Mouse (Mus musculus) heart, postnatal 14 days (tissue): ENCODE data around the gene Gm28372. TPM values are rescaled to one million over a fixed set of nuclear protein-coding genes. Genes with fewer than 3 reads are reported as not detected.
"Not testable (repeated sequence)": the region's sequence is repeated elsewhere in the genome, so short reads cannot be mapped to it uniquely, and the experiment has no call there.

Experiments used
- DNase-seq, 2 experiments: peaks; one replicate each; pipeline ENCODE4 v3.0.0; 2021 to 2022
- intact Hi-C: fragments of 180-260 bp; cut with DNase I; formaldehyde crosslinking; loops from one replicate; pipeline ENCODE4 v1.15.1; 2025
- long read RNA-seq, 2 experiments: library from polyadenylated mRNA; stranded (forward); transcript quantifications; one replicate each; pipeline ENCODE4 v2.0.0; 2021
- total RNA-seq, 2 experiments: library from RNA; stranded (reverse); gene quantifications; 2 replicates each; pipeline ENCODE4 v1.2.3; 2021

Gene Gm28372
- total RNA-seq, result not detected
- long read RNA-seq, experiment 1, result 0 reads
- long read RNA-seq, experiment 2, result 0 reads

DNA sequence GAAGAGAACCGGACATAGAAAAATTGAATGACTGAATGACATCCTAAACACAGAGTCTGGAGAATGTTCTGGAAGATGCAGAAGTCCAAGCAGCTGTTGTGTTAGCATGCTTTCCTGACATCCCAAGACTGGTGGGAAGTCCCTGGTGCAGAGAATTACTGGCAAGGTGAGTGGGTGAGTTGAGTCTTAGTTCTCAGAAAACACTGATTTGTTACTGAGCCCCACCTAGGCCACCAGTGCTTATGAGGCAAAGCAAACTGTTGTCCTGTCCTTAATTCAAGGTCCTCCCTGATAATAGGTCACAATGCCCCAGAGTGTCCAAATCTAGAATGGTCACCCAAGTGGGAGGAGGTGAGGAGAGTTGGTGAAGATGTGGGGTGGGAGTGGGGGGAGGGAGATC lies at the start of gene Gm28372, which contains the start of gene 1700020A23Rik:
Gm28372 (plus strand) TSS at position 301 of the 400 bp plus-strand sequence.
1700020A23Rik (plus strand) TSS at position 321 of the 400 bp plus-strand sequence.
- intact Hi-C loops, result no loop called here

GRCm38 (mm10) chr2:130357551-130357950 lies 47.5 kb upstream of the Gm28372 start:
- intact Hi-C loops, result no loop called here
- DNase-seq, result no peak

More for the DNA sequence above, at the start of gene Gm28372, which contains the start of gene 1700020A23Rik:
- no peak for DNase-seq

GRCm38 (mm10) chr2:130358852-130359251 lies 46.2 kb upstream of the Gm28372 start:
- intact Hi-C loops, result no loop called here
- no peak for DNase-seq

DNA sequence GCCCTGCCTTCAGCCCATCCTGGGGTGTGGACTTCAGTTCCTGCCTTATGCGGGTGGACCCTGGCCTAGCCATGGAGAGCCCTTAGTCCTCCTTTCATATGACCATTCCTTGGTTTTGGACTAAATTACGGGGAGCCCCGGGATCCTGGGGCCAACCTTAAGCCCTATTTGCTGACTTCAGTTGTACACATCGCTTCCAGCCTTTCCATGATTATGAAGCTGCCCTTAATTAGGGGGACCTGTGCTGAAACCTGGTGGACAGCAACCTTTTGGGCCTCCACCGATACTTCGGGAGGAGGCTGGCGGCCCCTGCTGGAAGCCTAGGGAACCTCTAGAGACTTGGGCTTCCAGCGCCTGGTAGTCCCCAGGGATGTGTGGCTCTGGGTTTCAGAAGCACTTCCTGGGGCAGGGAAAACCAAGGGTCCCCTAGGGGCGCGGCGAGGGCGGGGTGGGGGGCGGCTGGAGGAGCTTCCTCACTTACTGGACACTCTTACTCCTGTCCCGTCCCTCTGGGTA lies 42.5 kb upstream of the Gm28372 start:
- intact Hi-C loops, result loop anchor here (2.0 to 5.0 kb wide), 2 partner anchors 66 to 295 kb away; no protein-coding TSS in a partner anchor
- DNase-seq, result peak; percentile 44 to 76

- DNase-seq, result peak in 1 of 2 experiments; percentile 5
- intact Hi-C loops, result no loop called here
These were observed 39.6 kb upstream of the Gm28372 start for GRCm38 (mm10) chr2:130365211-130366094.

- intact Hi-C loops, result no loop called here
- no peak for DNase-seq
These were observed 37.7 kb upstream of the Gm28372 start for GRCm38 (mm10) chr2:130367386-130367785.

GRCm38 (mm10) chr2:130373026-130373425 lies 32.0 kb upstream of the Gm28372 start:
- DNase-seq, intact Hi-C loops: not testable (repeated sequence)

- DNase-seq, result no peak
- intact Hi-C loops, result no loop called here
These were observed 30.1 kb upstream of the Gm28372 start for GRCm38 (mm10) chr2:130374951-130375350.

- intact Hi-C loops, result no loop called here
- no peak for DNase-seq
These were observed 21.8 kb upstream of the Gm28372 start for GRCm38 (mm10) chr2:130383205-130383604.

- intact Hi-C loops, result no loop called here
- no peak for DNase-seq
These were observed 21.1 kb upstream of the Gm28372 start for GRCm38 (mm10) chr2:130383895-130384294.

- no peak for DNase-seq
- intact Hi-C loops, result no loop called here
These were observed 18.8 kb upstream of the Gm28372 start for GRCm38 (mm10) chr2:130386212-130386611.

- intact Hi-C loops, result no loop called here
- no peak for DNase-seq
These were observed 16.2 kb upstream of the Gm28372 start for GRCm38 (mm10) chr2:130388796-130389195.

- DNase-seq, result no peak
- intact Hi-C loops, result no loop called here
These were observed 13.9 kb upstream of the Gm28372 start for GRCm38 (mm10) chr2:130390993-130391625.

GRCm38 (mm10) chr2:130392836-130393235 lies 12.2 kb upstream of the Gm28372 start:
- no peak for DNase-seq
- intact Hi-C loops, result no loop called here

DNA sequence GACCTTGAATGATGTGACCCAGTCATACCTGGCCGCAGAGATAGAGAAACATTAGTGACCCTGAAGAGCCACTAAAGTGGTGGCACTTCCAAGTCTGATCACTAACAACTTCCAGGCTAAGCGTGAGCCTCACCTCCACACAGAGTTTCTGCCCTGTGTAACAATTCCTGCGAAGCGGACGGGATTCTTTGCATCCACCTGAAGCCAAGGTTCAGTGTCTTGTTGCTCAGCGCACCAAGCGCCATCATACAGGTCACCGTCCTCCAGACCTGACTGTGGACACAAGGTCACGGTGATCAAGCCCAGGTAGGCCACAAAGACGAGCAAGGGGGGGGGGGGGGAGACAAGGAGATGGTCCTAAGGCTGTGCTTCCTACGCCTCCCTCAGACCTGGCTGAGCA lies 9.3 kb upstream of the Gm28372 start:
- DNase-seq, result no peak
- intact Hi-C loops, result no loop called here

DNA sequence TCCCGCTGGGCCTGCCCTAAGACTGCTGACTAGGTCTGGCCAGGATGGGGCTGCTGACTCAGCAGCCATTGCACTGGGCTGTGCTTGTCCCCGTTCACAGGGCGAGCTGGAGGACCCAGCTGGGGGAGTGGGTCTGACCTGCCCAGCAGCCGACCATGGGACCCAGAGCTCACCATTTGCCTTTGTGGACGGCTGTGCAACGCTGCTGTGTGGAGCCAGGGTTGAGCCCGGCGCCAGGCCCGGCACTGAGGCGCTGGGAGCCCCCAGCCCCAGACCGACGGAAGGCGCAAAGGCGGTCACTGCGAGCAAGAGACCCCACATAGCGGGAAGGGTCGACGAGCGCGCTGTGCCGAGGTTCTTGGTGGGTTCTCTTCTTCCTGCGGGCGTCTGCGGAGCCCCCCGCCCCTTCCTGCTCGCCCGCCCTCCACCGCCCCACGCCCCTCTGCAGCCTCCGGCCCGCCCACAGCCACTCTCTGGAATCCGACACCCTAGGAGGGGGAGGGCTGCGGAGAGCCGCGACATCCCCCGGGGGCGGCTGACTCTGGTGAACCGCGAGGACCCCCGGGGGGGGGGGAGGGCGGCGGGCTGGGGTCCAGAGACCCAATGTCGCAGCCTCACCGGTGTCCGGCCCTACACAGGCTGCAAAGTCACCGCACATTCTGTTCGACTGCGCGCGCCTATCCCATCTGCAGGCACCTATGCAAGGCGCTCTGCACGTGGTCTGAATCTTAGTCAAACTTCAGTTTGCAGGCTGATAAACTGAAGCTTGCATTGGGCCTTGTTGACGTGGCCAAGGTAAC lies 7.7 kb upstream of the Gm28372 start, which contains the start of gene Cpxm1:
Cpxm1 (minus strand) TSS at position 389 of the 800 bp plus-strand sequence.
- intact Hi-C loops, result no loop called here
- DNase-seq, result peak; percentile 36 to 53

DNA sequence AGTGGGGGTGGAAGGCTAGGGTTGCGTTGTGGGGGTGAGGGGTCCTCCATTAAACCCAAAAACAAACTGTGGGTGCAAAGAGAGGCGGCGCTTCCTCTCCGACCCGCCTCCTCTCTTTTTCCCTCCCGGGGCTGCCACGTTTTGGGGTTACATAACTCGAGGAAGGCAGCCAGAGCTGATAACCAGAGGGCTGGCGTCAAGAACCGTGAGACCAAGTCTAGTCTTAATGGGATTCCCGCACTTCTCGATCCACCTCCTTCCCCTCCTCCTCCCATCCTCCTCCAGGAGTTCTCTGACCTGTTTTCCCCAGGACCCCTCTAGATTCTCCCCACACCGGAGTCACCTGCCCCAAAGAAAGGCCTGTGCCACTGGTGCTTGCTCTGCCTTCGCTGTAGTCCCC lies 6.9 kb upstream of the Gm28372 start:
- intact Hi-C loops, result no loop called here
- peak; percentile 52 to 62 for DNase-seq

- intact Hi-C loops, result no loop called here
These were observed 5.0 kb upstream of the Gm28372 start for GRCm38 (mm10) chr2:130400046-130400445.

DNA sequence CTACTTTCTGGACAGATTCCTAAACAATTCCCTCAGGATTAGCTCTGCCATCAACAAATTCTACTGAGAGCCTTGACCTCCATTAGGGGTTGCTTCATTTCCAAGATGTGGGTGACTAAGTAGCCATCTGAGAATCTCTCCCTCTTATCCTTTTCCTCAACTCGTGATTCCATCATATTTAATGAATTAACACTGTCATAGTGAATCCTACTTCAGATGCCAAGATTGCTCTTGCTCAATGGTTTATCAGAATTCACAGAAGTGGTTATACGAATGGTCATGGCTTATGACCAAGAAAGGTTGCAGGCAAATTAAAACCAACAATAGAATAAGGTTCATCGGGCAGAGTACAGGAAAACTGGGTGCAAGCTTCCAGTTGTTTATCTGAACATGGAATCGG lies 3.1 kb upstream of the Gm28372 start:
- DNase-seq, result no peak
- intact Hi-C loops, result no loop called here

More at GRCm38 (mm10) chr2:130400046-130400445, 5.0 kb upstream of the Gm28372 start:
- no peak for DNase-seq

DNA sequence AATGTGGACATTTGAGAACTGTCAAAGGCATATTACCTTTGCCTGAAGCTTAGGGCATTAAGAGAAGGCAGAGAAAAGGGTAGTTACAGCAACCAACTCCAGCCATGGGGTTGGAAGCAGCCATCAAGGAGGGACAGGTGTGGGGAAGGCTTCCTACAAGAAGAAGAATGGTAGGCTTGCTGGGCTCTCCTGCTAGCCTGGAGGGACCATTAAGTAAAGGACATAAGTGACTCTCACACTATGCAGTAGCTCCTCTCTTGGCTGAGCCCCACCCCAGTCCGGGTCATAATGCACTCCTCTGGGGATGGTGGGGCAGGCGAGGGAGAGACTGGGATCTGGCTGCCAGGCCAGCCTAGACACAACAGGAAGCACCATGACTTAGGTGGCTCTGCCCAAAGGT lies 1.1 kb downstream of the Gm28372 start, which contains the start of gene Tmem239:
Tmem239 (plus strand) TSS at position 301 of the 400 bp plus-strand sequence.
- intact Hi-C loops, result no loop called here

More for the DNA sequence above, 1.1 kb downstream of the Gm28372 start, which contains the start of gene Tmem239:
- no peak for DNase-seq
